Mouse (Mus musculus) monocyte, adult 59 days (primary cell): ENCODE measurements around the gene Sorcs2. TPM values are rescaled to one million over a fixed set of nuclear protein-coding genes. Genes with fewer than 3 reads are reported as not detected.

Experiments
- total RNA-seq, 2 experiments: library from RNA; stranded (reverse); gene quantifications; one replicate each; pipeline ENCODE4 v1.2.4; 2023

The Sorcs2 gene
- total RNA-seq: under 1 TPM in 1 of 2 experiments, not detected in 1; 0.10 TPM

DNA sequence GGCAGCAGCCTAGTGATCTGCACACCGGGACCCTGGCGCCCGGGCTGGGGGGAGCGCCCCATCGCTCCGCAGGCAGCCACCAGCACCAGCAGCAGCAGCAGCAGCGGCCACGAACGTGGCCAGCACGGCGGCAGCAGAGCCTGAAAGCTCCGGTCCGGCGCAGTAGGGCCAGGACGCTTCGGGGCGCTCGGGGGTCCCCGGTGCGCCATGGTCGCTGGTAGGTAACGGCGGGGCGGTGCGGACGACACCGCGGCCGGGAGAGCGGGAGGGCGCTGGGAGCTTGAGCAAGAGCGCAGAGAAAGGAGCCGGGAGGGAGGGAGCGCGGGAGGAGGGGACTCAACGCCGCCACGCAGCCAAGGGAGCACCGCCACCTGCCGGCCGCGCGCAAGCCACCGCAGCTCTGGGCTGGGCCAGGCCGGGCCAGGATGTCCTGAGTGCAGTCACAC is at the start of gene Sorcs2:
Sorcs2 (minus strand) TSS at position 303 of the 446 bp plus-strand sequence.

DNA sequence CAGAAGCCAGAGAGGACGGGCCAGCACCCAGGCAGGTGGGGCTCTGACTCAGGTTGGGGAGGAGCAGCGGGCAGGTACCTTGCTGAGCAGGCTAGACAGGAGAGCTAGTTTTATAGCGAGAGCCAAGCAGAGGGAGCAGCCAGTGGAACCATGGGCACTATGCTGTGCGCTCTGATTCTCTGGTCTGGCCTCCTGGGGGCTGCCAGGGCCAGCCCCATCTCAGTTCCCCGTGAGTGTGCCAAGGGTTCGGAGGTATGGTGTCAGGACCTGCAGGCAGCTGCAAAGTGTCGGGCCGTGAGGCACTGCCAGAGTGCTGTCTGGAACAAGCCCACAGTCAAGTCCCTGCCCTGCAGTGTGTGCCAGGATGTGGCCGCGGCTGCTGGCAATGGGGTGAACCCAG is 194.0 kb downstream of the Sorcs2 start, which contains the start of gene Psapl1:
Psapl1 (plus strand) TSS at position 106 of the 400 bp plus-strand sequence.

Other genes with a start within 250 kb of the Sorcs2 start
- gene Psapl1, start 194.1 kb downstream of the Sorcs2 start, total RNA-seq: not detected
- gene Grpel1, start 66.9 kb upstream of the Sorcs2 start, total RNA-seq: 10 to 100 TPM; 23.5 to 29.0 TPM
- gene Tada2b, start 86.1 kb upstream of the Sorcs2 start, total RNA-seq: 10 to 100 TPM; 11.1 to 12.8 TPM
- gene Ccdc96, start 86.4 kb upstream of the Sorcs2 start, total RNA-seq: under 1 TPM; 0.39 to 0.46 TPM
- 10 to 100 TPM; 79.6 to 90.0 TPM for gene Tbc1d14, start 195.1 kb upstream of the Sorcs2 start, total RNA-seq